Mouse (Mus musculus) kidney, postnatal 14 days (tissue): ENCODE data around the gene Zdhhc6.

ENCODE experiments used
- DNase-seq: peaks from one replicate; pipeline ENCODE4 v3.0.0; 2022; ENCODE audit warnings: mixed read lengths

Zdhhc6 gene

DNA sequence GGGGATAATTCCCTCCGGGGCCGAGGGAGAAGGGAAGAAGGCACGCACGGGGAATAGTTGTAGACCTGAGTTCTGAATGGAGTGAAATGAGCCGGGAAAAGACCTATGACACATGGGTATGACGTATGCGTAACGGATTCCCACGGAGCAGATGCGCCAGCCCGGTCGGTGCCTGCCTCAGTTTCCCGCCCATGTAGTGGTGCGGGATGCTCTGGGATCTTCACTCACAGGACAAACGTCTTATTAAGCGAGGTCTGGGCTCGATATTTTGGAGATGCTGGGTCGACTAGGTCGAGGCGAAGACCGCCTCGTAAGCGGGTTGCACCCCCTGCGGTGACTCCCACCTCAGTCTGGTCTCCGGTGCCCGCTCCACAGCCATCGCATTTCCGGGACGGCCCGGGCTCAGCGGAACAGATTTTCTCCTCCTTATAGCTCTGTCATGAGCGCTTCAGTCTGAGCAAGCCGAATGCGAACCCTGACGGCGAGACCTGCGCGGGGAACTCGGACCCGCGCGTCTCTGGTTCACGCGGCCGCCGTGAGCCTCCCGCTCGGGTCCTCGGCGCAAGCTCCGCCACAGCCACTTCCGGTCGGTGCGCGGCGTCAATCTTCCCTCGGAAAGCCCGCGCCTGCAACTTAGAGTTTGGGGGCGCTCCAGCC is at the start of gene Zdhhc6:
Gene Zdhhc6, minus strand, starts transcription at position 581 of the 657 bp plus-strand sequence.
- peak; percentile 88 for DNase-seq

DNA sequence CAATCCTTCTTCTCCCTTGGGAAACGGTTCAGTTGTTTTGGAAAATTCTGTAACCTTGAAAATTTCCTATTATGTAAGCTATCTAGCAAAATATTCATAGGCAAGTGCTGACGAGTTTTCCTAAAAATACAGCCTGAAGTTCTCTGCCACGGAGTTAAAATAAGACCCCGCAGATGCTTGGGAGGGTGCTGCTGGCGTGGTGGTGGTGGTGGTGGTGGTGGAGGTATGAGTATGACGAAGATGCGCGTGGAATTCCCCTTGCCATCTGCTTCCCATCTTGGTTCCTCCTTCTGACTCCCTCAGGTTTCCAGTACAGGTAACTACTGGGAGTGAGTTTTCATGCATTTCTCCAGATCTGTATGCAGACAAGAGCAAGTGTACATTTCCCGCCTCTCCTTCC is 46.8 kb upstream of the Zdhhc6 start:
- no peak for DNase-seq

DNA sequence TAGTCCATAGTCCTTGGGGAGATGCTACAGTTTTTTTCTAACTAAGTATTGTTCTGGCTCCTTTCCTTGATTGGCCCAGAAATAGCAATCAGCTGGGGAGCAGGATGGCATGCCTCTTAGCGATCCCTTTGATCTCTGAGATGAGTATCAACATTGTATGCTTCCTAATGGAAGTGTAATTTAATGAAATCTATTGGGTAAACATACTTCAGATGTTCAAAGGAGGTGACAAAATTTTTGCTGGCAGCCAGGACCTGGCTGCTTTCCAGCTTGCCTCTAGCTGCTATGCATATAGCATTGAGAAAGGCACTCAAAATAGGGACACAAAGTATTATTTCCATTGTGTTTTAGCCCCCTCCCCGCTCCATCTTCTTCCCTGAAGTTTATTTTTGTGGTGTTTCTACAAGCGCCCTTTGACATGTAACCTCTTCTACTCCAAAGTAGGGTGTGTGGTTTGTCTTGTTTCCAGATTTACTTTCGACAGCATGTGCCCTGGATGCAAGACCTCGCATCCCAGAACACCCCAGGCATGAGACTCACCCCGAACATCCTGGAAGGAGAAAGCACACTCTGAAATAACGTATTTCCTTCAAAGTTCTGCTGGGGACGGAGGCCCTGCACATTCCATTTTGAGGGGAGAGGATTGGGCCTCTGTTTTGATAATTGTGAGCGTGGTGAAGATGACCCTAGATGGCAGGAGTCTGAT is 35.0 kb upstream of the Zdhhc6 start:
- no peak for DNase-seq

DNA sequence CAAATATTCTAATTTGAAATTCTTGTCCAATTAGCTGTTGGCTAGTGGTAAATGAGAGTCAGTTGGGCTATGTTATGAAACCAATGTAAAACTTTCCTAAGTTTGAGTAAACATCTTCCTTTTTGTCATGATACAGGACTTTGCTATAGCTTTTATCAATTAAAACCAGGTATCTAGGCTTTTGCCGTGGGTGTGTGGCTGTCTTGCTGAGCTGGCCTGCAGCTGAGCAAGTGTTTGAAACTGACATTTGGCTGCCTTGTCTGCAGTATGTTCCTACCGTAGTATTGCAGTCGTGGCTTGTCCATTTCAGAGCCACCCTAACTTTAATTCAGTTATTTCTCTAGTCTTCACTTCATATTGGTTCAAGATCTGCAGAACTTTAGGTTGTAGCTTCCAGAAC is 32.4 kb upstream of the Zdhhc6 start:
- no peak for DNase-seq

DNA sequence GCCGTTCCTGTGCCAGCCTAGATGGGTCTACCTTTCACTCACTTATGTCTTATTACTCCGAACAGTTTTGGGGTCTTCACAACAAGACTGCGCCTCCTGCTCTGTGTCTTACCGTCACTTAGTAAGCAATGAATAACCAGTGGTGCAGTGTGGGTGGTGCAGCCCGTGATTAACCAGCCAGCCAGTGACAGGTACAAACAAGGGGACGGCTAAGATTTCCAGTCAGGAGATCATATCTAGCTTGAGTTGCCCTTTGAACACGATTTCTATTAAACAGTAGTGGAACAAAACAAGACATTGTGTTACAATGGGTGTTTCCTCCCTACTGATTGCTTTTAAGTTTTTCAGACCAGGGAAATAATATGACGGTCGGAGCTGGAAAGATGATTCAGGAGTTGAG is 27.4 kb upstream of the Zdhhc6 start:
- no peak for DNase-seq

DNA sequence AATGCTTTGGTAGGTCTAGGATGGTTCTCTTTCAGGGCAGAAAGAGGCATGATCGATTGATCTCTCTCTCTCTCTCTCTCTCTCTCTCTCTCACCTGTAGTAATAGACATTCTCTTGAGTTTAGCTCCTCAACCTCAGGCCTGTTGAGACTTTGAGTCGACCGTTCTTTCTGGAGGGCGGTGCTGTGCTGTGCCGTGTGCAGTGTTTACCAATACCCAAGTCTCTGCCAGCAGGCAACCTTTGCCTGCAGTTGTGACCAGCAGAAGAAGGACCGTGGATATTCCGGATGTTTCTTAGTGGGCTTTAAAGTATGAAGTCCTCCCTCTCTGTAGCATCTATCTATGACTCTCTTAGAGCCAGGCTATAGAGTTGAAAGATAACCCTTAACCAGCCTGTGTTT is 26.6 kb upstream of the Zdhhc6 start:
- no peak for DNase-seq

DNA sequence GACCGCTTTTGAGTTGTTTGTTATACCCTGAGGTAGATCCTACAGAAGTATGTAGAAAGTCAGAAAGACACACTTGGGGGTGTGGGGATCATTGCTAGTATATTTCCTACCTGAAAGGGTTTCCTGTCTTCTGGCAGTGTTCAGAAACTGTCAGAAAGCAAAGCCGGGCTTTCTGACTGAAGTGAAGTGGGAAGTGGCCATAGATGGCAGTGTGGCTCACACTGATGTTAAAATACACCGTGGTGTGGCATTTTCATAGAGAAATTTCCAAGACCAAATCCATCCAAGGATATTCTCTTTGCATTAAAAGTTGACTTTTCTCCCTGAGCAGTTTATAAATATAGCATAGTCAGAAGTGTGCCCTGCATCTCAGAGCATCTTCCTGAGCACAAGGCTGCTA is 25.5 kb upstream of the Zdhhc6 start:
- DNase-seq: no peak

DNA sequence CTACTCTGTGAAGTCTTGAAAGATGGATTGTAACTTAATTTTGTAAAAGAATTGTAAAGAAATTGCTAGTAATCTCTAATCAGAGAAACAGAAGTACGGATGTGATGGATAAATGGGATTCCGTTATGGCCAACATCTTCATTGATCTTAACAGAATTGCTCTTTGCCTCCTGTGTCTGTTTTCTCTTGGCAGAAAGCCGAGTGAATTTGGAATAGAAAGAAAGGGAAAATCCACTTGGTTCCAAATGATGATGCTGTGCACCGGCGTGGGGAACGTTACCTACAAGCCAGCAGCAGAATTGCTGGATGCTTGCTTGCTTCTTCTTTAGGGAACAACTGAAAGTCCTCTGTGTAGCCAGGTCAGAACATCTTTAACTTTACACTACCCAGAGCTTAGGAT is 24.7 kb upstream of the Zdhhc6 start:
- DNase-seq: no peak

DNA sequence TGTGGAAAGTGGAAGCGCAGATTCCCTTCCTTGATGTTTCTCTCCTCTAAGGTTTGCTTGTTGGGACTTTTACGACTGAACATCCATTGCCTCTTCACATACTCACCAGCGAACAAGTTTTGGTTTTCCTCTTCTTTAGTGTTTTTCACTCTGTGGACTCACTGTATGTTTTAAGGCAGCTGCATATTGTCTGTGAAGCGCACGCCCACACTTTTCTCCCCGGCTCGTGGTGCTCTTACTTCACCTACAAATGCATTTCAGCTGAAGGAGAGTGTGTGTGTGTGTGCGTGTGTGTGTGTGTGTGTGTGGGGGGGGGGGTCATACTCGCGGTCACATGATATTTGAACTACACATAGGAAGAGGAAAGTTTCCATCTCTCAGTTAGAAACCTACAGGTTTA is 21.8 kb upstream of the Zdhhc6 start:
- DNase-seq: no peak

DNA sequence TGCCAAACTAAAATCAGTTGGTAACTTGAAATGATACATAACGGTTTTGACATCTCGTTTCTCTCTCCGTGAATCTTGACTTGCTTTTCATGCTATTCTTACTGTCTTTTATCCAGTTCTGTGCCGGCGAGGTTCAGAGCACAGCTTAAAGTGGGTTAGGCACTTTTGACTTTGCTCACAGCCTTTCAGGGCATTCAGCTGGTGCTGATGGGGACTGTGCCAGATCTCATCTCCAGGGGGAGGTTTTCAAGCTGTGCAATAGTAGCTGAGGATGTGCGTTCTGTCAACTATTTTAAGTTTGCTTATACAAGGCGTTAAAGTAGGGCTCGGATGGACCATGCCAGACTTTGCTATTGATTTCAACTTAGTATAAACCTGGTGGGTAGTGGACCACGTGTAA is 21.2 kb upstream of the Zdhhc6 start:
- no peak for DNase-seq

DNA sequence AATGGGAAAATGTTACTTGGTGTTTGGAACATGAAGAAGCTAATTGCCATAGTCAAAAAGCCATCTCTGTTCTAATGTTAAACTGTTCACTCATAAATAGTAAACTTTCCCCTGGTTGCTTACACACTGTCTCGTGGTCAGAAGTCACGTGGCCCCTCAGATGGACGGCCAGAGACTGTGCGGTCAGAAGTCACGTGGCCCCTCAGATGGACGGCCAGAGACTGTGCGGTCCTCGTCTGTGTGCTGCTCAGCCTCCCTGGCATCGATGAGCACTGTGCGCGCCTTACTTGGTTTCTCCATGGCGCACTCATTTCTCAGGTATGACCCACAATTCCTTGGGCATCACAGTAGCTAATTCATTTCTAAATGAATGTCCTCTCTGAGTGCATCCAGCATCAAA is 20.6 kb upstream of the Zdhhc6 start:
- peak; percentile 23 for DNase-seq

DNA sequence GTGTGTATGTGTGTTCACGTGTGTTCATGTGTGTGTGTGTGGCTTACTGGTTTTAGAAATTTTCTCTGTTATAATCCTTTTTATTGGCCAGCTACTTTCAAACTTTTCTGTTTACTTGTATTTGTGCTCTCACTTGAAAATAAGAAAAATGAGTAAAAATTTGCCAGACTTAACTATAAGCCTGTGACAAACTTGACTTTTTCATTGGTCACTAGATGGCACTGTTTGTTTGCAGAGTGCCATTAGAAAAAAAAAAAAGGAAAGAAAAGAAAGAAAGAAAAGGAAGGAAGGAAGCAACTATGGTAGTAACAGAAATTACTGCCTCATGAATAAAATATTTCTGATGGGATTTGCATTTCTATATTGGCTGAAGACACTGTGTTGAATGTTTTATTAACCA is 20.0 kb upstream of the Zdhhc6 start:
- DNase-seq: peak; percentile 16

DNA sequence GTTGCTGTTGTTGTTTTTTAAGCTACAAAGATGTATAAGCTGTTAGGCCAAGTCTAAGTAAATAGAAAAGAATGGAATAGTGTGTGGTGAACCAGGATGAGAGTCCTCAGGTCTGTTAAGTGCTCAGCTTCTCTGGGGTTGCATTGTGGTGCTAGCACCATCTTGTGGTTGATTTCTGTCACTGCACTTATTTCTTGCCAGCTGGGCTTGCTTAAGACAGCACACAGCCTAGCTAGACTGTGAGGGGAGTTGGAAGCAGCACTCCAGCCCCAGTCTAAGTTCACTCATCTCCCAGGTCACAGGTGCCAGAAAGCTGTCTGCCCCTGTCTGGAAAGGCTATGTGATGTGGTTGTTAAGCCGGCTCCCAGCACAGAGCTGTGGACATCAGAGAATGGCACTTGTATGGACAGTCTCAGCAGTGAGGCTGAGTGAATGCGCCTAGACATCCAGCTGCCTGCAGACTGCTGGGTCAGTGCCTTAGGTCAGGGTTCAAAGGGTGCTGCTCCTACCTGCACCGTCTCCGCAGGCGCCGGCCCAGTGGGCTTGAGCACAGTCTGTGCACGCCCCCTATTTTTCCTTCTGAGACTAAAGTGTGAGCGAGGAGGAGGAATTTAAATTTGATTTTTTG is 16.9 kb upstream of the Zdhhc6 start:
- DNase-seq: peak; percentile 81

DNA sequence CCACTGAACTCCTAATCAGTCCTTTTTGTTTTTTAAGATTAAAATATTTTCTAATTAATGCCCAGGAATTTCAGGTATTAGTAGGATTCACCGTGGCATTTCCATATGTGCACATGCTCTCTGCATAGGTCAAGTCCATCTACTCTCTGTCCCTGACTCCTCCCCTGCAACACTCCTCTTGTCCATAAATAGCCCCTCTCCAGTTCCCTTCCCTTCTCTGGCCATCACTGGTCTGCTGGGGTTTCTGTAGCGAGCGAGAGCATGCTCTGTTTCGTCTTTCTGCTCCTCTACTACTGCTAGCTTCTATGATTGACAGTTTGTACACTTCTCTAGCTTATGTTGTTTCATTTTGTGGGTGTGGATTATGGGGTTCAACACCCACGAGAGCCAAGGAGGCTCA is 15.9 kb upstream of the Zdhhc6 start:
- DNase-seq: no peak

DNA sequence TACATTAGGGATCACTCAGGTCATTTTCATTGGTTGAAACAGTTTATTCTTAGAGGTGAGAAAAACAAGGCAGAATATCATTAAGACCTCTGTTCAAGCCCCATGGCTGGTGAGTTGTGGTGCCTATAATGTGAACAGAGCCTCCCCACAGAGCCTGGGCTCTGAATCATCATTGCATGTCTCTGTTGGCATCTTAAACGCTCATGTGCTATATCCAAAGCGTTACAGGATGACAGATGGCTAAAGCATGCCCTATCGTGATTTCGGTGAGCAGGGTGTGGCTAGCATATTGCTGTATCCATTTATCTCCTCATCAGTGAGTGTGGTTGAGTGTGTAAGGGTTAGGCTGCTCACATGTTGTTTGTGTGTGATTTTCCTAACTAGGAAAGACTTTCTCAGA is 11.7 kb upstream of the Zdhhc6 start:
- DNase-seq: no peak

DNA sequence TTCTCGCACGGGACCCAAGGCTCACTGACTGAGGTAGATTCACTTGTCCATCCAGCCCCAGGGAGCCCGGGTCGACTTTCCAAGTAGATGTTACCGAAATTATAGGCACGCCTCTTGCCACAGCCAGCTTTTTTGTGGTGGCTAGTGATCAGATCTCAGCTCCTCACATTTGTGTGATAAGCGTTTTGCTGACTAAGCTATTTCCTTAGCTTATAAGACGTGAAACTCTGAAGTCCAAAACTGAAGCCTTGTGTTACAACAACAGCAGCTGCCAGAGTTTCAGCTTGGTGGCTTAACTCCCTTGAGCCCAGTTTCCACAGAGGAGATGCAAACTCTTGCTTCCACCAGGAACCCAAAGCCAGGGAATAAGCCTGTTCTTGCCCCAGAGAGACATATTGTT is 6.8 kb upstream of the Zdhhc6 start:
- DNase-seq: no peak

DNA sequence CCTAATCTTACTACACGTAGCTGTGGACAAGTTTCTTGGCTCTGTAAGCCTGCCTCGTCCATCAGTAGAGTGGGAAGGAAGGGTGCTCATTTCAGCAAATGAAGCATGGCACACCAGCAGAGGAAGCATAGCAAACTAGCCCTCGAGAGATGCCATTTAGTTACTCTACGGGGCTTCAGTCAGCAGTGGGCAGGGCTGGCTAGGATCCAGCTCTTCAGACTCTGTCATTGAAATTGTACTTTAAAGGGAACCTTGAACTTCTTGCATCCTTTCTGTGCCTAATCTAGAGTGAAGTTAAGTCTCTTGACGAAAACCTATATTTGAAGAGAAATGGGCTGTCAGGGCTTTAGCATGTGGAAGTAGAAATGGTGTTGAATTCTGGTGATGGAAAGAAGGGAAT is 3.7 kb upstream of the Zdhhc6 start:
- DNase-seq: peak; percentile 21

DNA sequence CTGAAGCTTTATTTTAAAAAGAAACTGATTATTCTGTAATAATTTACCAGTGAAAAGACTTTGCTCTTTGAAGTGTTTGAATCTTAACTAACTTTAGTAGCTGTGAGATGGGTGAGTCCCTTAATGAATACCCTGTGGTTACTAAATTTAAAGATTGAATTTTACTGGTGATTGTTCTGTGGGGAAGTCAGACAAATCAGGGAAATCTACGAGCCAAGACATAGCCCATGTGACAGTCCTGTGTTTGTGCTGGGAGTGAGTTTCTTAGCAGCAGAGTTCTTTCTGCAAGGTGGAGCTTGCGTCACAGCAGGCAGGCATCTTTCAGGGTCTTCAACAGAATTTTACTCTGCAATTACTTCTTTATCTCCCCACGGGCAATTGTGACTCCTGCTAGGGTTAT is 3.2 kb upstream of the Zdhhc6 start:
- DNase-seq: no peak

DNA sequence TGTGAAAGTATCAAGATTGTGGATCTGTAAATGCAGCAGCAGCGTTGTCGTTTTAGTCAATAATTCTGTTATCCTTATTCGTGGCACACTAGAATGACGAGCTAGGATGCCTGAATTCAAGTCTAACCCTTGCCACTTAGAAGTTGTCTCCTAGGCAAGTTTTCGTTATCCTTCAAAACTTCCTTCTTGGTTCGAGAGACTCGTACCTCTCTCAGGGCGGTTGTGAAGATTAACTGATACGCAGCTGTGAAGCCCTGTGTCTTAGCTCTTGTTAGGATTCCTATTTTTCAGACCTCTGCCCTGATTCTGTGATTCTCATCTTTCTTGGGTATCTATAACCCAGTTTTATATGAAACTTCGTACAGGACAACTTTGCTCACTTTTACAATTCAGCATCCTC is 1.1 kb upstream of the Zdhhc6 start:
- no peak for DNase-seq

DNA sequence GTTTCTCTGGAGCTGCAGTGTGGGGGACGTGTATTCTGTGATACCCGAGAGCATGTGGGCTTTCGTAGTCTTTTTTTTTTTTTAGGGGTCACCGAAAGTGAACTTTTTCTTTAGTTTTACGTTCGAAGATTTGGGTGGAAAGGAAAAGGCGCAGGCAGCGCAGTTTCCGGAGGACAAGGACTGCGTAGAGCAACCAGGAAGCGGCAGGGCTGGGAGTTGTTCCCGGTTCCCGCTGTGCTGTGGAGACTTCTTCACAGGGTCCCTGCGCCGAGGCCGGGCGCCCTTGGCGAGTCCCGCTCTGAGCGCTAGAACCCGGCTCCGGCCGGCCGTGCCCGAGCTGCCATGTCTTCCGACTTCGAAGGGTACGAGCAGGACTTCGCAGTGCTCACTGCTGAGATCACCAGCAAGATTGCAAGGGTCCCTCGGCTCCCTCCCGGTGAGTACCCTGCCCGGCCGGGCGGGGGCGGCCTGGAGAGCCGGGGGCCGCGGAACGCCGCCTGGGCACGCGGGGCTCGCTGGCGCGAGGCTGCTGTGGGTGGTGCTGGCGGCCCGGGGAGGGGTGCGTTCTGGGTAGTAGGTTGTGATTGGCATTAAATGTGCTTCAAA is 380 bp upstream of the Zdhhc6 start, which contains the start of gene Vti1a:
Gene Vti1a, plus strand, starts transcription at position 187 of the 606 bp plus-strand sequence.
- DNase-seq: peak; percentile 91

DNA sequence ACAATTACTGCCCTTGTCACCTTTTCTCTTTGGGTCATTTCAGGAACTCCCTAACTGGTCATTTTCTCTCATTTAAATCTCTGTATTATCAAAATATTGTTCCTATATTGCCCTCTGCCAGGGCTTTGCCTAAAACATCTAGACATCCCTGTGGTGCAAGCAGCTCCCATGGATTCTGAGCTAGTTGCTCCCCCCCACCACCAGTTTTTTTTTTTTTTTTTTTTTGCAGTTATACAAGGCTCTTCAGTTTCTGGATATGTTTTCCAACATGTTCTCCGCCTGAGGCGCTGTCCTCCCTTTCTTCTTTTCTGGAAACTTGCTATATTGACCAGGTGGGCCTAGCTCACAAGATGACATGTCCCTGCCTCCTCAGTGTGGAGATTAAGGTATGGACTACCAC is 2.2 kb downstream of the Zdhhc6 start:
- DNase-seq: no peak

DNA sequence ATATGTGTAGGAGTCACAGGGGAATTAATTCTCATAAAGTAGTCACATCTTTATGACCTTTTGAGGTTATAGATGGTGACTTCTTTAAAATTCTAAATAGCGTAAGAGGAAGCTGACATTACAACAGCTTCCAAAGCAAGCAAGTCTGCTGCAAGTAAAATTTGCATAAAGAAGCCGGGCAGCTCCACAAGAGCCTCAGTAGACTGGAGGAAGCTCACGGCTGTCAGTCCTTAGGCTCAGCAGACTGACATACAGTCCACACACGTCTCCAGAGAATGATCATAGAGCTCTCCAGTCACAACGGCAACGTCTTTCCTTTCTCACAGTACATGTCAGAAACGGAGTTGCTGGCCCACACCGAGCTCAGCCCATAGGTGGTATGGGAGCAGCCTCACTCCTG is 4.0 kb downstream of the Zdhhc6 start:
- DNase-seq: no peak

DNA sequence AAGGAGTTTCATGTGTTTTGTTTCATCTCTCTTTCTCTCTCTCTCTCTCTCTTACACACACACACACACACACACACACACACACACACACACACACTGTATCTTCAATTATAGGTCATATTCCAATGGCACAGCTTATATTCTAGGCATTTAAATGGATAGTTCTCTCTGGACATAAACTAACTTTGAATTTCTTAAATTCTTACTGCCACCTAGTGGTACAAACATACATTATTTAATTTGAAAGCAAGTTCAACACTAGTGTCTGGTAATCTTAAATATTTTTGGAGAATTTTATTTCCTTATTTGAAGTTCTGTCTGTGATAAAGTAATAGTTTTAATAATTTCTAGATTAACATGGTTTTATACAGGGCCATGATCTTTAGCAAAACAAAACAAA is 10.8 kb downstream of the Zdhhc6 start:
- DNase-seq: no peak

DNA sequence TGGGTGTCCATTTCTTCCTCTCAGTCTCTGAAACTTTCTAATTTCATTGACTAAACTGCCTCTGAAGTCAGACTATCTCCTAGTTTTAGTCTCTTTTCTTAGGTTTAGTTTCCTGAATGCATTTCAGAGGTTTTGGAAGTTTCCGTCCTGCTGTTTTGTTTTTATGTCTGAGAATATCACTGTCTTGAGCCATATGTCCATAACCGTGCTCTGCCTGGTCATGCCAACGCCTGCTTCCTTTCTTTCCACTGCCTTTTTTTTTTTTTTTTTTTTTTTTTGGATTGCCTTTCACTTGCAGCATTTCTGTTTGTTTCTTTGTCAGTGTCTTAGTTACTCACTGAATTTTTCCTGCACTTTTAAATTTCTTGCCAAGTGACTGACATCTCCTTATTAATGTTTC is 15.3 kb downstream of the Zdhhc6 start:
- DNase-seq: no peak
